In the genomic region with DNA sequence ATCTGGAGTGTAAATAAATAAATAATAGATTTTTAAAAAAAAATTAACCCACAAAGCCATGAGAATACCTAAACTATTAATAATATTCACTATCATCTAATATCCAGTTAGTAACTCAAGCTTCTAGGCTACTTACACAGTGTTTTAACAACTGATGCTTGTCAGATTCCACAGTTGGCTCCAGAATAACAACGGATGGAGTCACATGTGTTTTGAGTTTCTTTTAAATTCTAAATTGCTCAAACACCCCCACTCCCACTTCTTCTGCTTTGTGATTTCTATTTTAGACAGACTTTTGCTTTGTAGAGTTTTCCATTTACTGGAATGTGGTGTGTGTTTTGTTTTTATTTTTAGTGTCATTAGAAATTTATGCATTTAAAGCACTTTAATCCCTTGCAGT, we compare ENCODE assay signal across 18 mouse cellular contexts.
DNase-seq lines count a peak whose midpoint lies in the region; ATAC-seq lines count a peak whose summit lies in the region.
"Had no signal": no experiment of that assay in that cellular context is flagged by ENCODE, and none has a peak within 500 bp of the region (broad histone marks: within the 10 kb centered on the region; RNA-seq: fewer than 3 reads in every experiment).

No protein-coding gene starts in this region.

- 0 out of 2 replicates have a peak overlapping the region, but pooled peaks have one; percentile 66 for H3K27ac ChIP-seq in limb, embryonic 12.5 days
- H3K27ac ChIP-seq in limb, embryonic 10.5 days: no peak overlapping the region
- peak overlapping the region; percentile 63; the same call in 1 of the 2 replicates for H3K27ac ChIP-seq in embryonic facial prominence, embryonic 10.5 days (replicated peaks)
- peak overlapping the region; percentile 58 for H3K27ac ChIP-seq in embryonic facial prominence, embryonic 14.5 days (replicated peaks; ENCODE audit: low read depth, low read length)
- H3K27ac ChIP-seq in limb, embryonic 15.5 days: peak overlapping the region; percentile 12; the same call in 1 of the 2 replicates
- H3K27ac ChIP-seq: forebrain, embryonic 12.5 days; heart, adult 2 months; hindbrain, embryonic 15.5 days had no signal

- no peak overlapping the region for H3K4me2 ChIP-seq in limb, embryonic 12.5 days
- H3K4me2 ChIP-seq in embryonic facial prominence, embryonic 14.5 days (ENCODE audit: low read depth, low read length): no peak overlapping the region
- H3K4me2 ChIP-seq in limb, embryonic 15.5 days: no peak overlapping the region
- H3K4me2 ChIP-seq: forebrain, embryonic 12.5 days; heart, embryonic 12.5 days; hindbrain, embryonic 15.5 days had no signal

- no peaks in the 10 kb centered on the region for H3K36me3 ChIP-seq in limb, embryonic 12.5 days
- H3K36me3 ChIP-seq in limb, embryonic 10.5 days: no peaks in the 10 kb centered on the region
- H3K36me3 ChIP-seq in embryonic facial prominence, embryonic 10.5 days (replicated peaks): no peaks in the 10 kb centered on the region
- H3K36me3 ChIP-seq in embryonic facial prominence, embryonic 14.5 days (ENCODE audit: control insufficient read depth, insufficient read depth, low read length): no peaks in the 10 kb centered on the region
- no peaks in the 10 kb centered on the region for H3K36me3 ChIP-seq in limb, embryonic 15.5 days
- H3K36me3 ChIP-seq: forebrain, embryonic 12.5 days; heart, embryonic 12.5 days; hindbrain, embryonic 15.5 days had no signal

- H3K4me1 ChIP-seq in limb, embryonic 12.5 days (replicated peaks): peaks cover 17% of the 10 kb centered on the region
- peaks cover 3% of the 10 kb centered on the region; the same call in 1 of the 2 replicates for H3K4me1 ChIP-seq in limb, embryonic 10.5 days
- H3K4me1 ChIP-seq in embryonic facial prominence, embryonic 10.5 days: peaks cover 19% of the 10 kb centered on the region
- H3K4me1 ChIP-seq in embryonic facial prominence, embryonic 14.5 days (ENCODE audit: control insufficient read depth, insufficient read depth, low read length): peaks cover 10% of the 10 kb centered on the region
- H3K4me1 ChIP-seq in limb, embryonic 15.5 days: peaks cover 2% of the 10 kb centered on the region; the same call in 1 of the 2 replicates
- H3K4me1 ChIP-seq: forebrain, embryonic 12.5 days; hindbrain, embryonic 15.5 days had no signal

- no peak for DNase-seq in limb, embryonic 10.5 days (ENCODE audit: low spot score)
- DNase-seq in embryonic facial prominence, embryonic 10.5 days (ENCODE audit: low spot score): no peak
- DNase-seq in embryonic facial prominence, embryonic 14.5 days (ENCODE audit: low spot score): peak; percentile 70
- no peak for DNase-seq in gastrocnemius, adult 18-20 months (ENCODE audit: low spot score)
- DNase-seq in urinary bladder, postnatal 36 days (ENCODE audit: low spot score in 2 of 2): no peak
- DNase-seq: adrenal gland, adult 2 months; adrenal gland, postnatal 25 days; cerebellum, adult 2 months; cerebellum, postnatal 10 days; gastrocnemius, postnatal 14 days; heart, adult 2 months had no signal

- ATAC-seq in limb, embryonic 12.5 days (ENCODE audit: insufficient number of reproducible peaks, insufficient read depth, low FRiP score, low TSS enrichment, low read depth): no peak
- no peak for ATAC-seq in embryonic facial prominence, embryonic 14.5 days (ENCODE audit: low read depth)
- ATAC-seq in limb, embryonic 15.5 days (ENCODE audit: insufficient number of reproducible peaks, low FRiP score, low TSS enrichment, low read depth): no peak
- ATAC-seq: forebrain, embryonic 16.5 days had no signal

- H3K9me3 ChIP-seq in limb, embryonic 12.5 days: no peaks in the 10 kb centered on the region
- no peaks in the 10 kb centered on the region for H3K9me3 ChIP-seq in limb, embryonic 10.5 days (replicated peaks)
- H3K9me3 ChIP-seq in embryonic facial prominence, embryonic 10.5 days: no peaks in the 10 kb centered on the region
- no peaks in the 10 kb centered on the region for H3K9me3 ChIP-seq in embryonic facial prominence, embryonic 14.5 days (ENCODE audit: control insufficient read depth, low read length)
- H3K9me3 ChIP-seq in limb, embryonic 15.5 days: no peaks in the 10 kb centered on the region
- H3K9me3 ChIP-seq: forebrain, embryonic 12.5 days; heart, embryonic 12.5 days; hindbrain, embryonic 15.5 days had no signal

- no peak overlapping the region for H3K9ac ChIP-seq in limb, embryonic 12.5 days (replicated peaks)
- no peak overlapping the region for H3K9ac ChIP-seq in embryonic facial prominence, embryonic 14.5 days (ENCODE audit: low read depth, low read length)
- H3K9ac ChIP-seq in limb, embryonic 15.5 days: no peak overlapping the region
- H3K9ac ChIP-seq: forebrain, embryonic 12.5 days; heart, embryonic 12.5 days; hindbrain, embryonic 15.5 days had no signal

- 24% methylated on average over 1 of the region's 1 CpGs for WGBS in limb, embryonic 12.5 days
- WGBS in limb, embryonic 10.5 days: 58% methylated on average over 1 of the region's 1 CpGs
- WGBS in embryonic facial prominence, embryonic 10.5 days: 45% methylated on average over 1 of the region's 1 CpGs
- 38% methylated on average over 1 of the region's 1 CpGs for WGBS in embryonic facial prominence, embryonic 14.5 days
- WGBS in limb, embryonic 15.5 days: 29% methylated on average over 1 of the region's 1 CpGs

- no peaks in the 10 kb centered on the region for H3K27me3 ChIP-seq in limb, embryonic 12.5 days
- no peaks in the 10 kb centered on the region for H3K27me3 ChIP-seq in limb, embryonic 10.5 days (ENCODE audit: low read depth, poor library complexity, severe bottlenecking)
- no peaks in the 10 kb centered on the region for H3K27me3 ChIP-seq in embryonic facial prominence, embryonic 10.5 days (replicated peaks; ENCODE audit: low read depth, poor library complexity, severe bottlenecking)
- no peaks in the 10 kb centered on the region for H3K27me3 ChIP-seq in embryonic facial prominence, embryonic 14.5 days (replicated peaks; ENCODE audit: control insufficient read depth, insufficient read depth, low read length)
- no peaks in the 10 kb centered on the region for H3K27me3 ChIP-seq in limb, embryonic 15.5 days
- H3K27me3 ChIP-seq: CH12.LX; heart, embryonic 12.5 days; hindbrain, embryonic 15.5 days had no signal

- H3K4me3 ChIP-seq in limb, embryonic 12.5 days (replicated peaks): no peak overlapping the region
- no peak overlapping the region for H3K4me3 ChIP-seq in limb, embryonic 10.5 days
- H3K4me3 ChIP-seq in embryonic facial prominence, embryonic 10.5 days: no peak overlapping the region
- no peak overlapping the region for H3K4me3 ChIP-seq in embryonic facial prominence, embryonic 14.5 days (ENCODE audit: low read depth, low read length)
- H3K4me3 ChIP-seq in limb, embryonic 15.5 days: no peak overlapping the region
- H3K4me3 ChIP-seq: forebrain, embryonic 12.5 days; heart, adult 2 months; heart, embryonic 12.5 days; hindbrain, embryonic 15.5 days had no signal
